16 mouse cellular contexts compared by ENCODE assay signal in the genomic region with DNA sequence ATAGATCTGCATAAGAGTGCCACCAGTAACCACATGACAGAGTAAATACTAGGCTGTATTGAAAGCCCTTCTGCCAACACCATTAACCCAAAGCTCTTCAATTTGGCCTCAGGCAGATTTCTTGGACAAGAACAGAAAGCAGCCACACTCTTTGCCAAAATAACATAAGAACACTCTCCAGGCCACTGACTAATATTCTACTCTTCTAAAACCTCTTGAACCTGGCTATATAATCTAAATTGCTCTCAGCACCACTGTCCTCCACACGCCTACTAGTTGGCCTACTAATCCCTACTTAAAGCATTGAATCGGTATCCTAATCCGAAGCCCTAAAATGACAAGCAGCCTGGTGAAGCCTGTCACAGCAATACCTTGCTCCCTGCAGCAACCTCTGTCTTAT.
"Had no signal": no experiment of that assay in that cellular context is flagged by ENCODE, and none has a peak within 500 bp of the region (broad histone marks: within the 10 kb centered on the region; RNA-seq: fewer than 3 reads in every experiment).

No protein-coding gene starts in this region.

- H3K4me3 ChIP-seq: neural tube, embryonic 13.5 days; neural tube, embryonic 15.5 days; stomach, embryonic 15.5 days had no signal

- H3K9me3 ChIP-seq: neural tube, embryonic 13.5 days; neural tube, embryonic 15.5 days; stomach, embryonic 15.5 days had no signal

- H3K9ac ChIP-seq: neural tube, embryonic 13.5 days; neural tube, embryonic 15.5 days; stomach, embryonic 15.5 days had no signal

- H3K4me2 ChIP-seq: neural tube, embryonic 13.5 days; neural tube, embryonic 15.5 days; stomach, embryonic 15.5 days had no signal

- H3K36me3 ChIP-seq: neural tube, embryonic 13.5 days; neural tube, embryonic 15.5 days; stomach, embryonic 15.5 days had no signal

- H3K27me3 ChIP-seq: neural tube, embryonic 13.5 days; neural tube, embryonic 15.5 days; stomach, embryonic 15.5 days had no signal

- H3K27ac ChIP-seq: neural tube, embryonic 13.5 days; neural tube, embryonic 15.5 days; stomach, embryonic 15.5 days; stomach, postnatal 0 days had no signal

- H3K4me1 ChIP-seq: neural tube, embryonic 13.5 days; stomach, embryonic 15.5 days had no signal

- DNase-seq: retina, postnatal 1 day; right cerebral cortex, adult 18-20 months; right cerebral cortex, postnatal 14 days; right cerebral cortex, postnatal 25 days; right cerebral cortex, postnatal 4 days; spleen, adult 18-20 months; thymus, adult 18-20 months; thymus, adult 2 months; thymus, postnatal 14 days; thymus, postnatal 25 days; thymus, postnatal 36 days; thymus, postnatal 4 days had no signal
